Mouse (Mus musculus) limb, embryonic 15.5 days (tissue): ENCODE data around the gene Phlpp1. TPM values are rescaled to one million over a fixed set of nuclear protein-coding genes. Genes with fewer than 3 reads are reported as not detected.

Experiments
- ATAC-seq: fragments of 200-750 bp; cut with Nextera tagmentation; 2 replicates; pipeline ENCODE4 v1.8.0; 2017; ENCODE audit warnings: low read depth, moderate TSS enrichment; ENCODE audit not compliant: insufficient number of reproducible peaks, low FRiP score, low TSS enrichment
- H3K27ac ChIP-seq: fragments of 300-500 bp; sonication (generic); 2 replicates; pipeline ENCODE4 v1.5.1; 2015; ENCODE audit warnings: moderate library complexity, mild to moderate bottlenecking, inconsistent platforms
- H3K27me3 ChIP-seq: fragments of 300-500 bp; sonication (generic); 2 replicates; pipeline ENCODE4 v1.6.1; 2015; ENCODE audit warnings: inconsistent platforms
- H3K36me3 ChIP-seq: fragments of 300-500 bp; sonication (generic); 2 replicates; pipeline ENCODE4 v1.6.1; 2015; ENCODE audit warnings: inconsistent platforms
- H3K4me1 ChIP-seq: fragments of 300-500 bp; sonication (generic); 2 replicates; pipeline ENCODE4 v1.6.1; 2015; ENCODE audit warnings: inconsistent platforms
- H3K4me2 ChIP-seq: fragments of 300-500 bp; sonication (generic); 2 replicates; pipeline ENCODE4 v1.6.1; 2015; ENCODE audit warnings: mild to moderate bottlenecking, inconsistent platforms
- H3K4me3 ChIP-seq: fragments of 300-500 bp; sonication (generic); 2 replicates; pipeline ENCODE4 v1.5.1; 2015; ENCODE audit warnings: mild to moderate bottlenecking, inconsistent platforms
- H3K9ac ChIP-seq: fragments of 300-500 bp; sonication (generic); 2 replicates; pipeline ENCODE4 v1.6.1; 2015; ENCODE audit warnings: inconsistent platforms
- H3K9me3 ChIP-seq: fragments of 300-500 bp; sonication (generic); 2 replicates; pipeline ENCODE4 v1.6.1; 2016; ENCODE audit warnings: inconsistent platforms
- WGBS: fragments of 180-500 bp; shearing (Covaris S2); methylation state at CpG from one replicate; pipeline ENCODE4 v1.1.7; 2015; 5-methylcytosine and 5-hydroxymethylcytosine counted together
- polyA plus RNA-seq: library from polyadenylated mRNA; unstranded; fragments of >200 nt; fragmentation: Nextera tagmentation; extraction: Ambion mirVana; gene quantifications from 2 replicates; pipeline ENCODE4 v1.2.1, GENCODE M21; 2015

The Phlpp1 gene
- polyA plus RNA-seq, 1 experiment from 2014 or later = 4.0 TPM

GRCm38 (mm10) chr1:106346776-106347175 lies 175.2 kb downstream of the Phlpp1 start:
- H3K27ac ChIP-seq = no peak overlapping the region
- H3K9ac ChIP-seq = no peak overlapping the region
- H3K27me3 ChIP-seq = no peaks in the 10 kb centered on the region
- no peaks in the 10 kb centered on the region for H3K4me1 ChIP-seq
- no peaks in the 10 kb centered on the region for H3K9me3 ChIP-seq
- H3K4me3 ChIP-seq = no peak overlapping the region
- whole genome bisulfite sequencing = 94% methylated on average over 3 of the region's 3 CpGs
- ATAC-seq = no peak
- H3K36me3 ChIP-seq = 0 out of 2 replicates have a peak, but pooled peaks cover 19% of the 10 kb centered on the region
- no peak overlapping the region for H3K4me2 ChIP-seq

- Histone ChIP-seq H3K9me3 (no peaks in the 10 kb centered on the region), H3K27ac (no peak overlapping the region), H3K36me3 (0 out of 2 replicates have a peak, but pooled peaks cover 13% of the 10 kb centered on the region), H3K27me3 (no peaks in the 10 kb centered on the region), H3K9ac (no peak overlapping the region), H3K4me3 (no peak overlapping the region), H3K4me1 (no peaks in the 10 kb centered on the region), H3K4me2 (no peak overlapping the region)
- no peak for ATAC-seq
- 90% methylated on average over 3 of the region's 3 CpGs for WGBS
These were observed 177.6 kb downstream of the Phlpp1 start for GRCm38 (mm10) chr1:106349116-106349515.

- Histone ChIP-seq H3K9me3 (no peaks in the 10 kb centered on the region), H3K4me2 (no peak overlapping the region), H3K4me3 (no peak overlapping the region), H3K36me3 (0 out of 2 replicates have a peak, but pooled peaks cover 5% of the 10 kb centered on the region), H3K9ac (no peak overlapping the region), H3K4me1 (no peaks in the 10 kb centered on the region), H3K27ac (no peak overlapping the region), H3K27me3 (no peaks in the 10 kb centered on the region)
- ATAC-seq = no peak
- 38% methylated on average over 2 of the region's 2 CpGs for WGBS
These were observed 180.0 kb downstream of the Phlpp1 start for GRCm38 (mm10) chr1:106351512-106351911.

GRCm38 (mm10) chr1:106352801-106353511 lies 181.4 kb downstream of the Phlpp1 start:
- Histone ChIP-seq H3K9me3 (no peaks in the 10 kb centered on the region), H3K4me3 (no peak overlapping the region), H3K4me2 (no peak overlapping the region), H3K9ac (no peak overlapping the region), H3K36me3 (0 out of 2 replicates have a peak, but pooled peaks cover 3% of the 10 kb centered on the region), H3K27ac (no peak overlapping the region), H3K4me1 (no peaks in the 10 kb centered on the region), H3K27me3 (no peaks in the 10 kb centered on the region)
- ATAC-seq = no peak
- WGBS = 67% methylated on average over 2 of the region's 2 CpGs

GRCm38 (mm10) chr1:106353993-106354392 lies 182.4 kb downstream of the Phlpp1 start:
- H3K9me3 ChIP-seq = no peaks in the 10 kb centered on the region
- ATAC-seq = no peak
- no peaks in the 10 kb centered on the region for H3K27me3 ChIP-seq
- no peak overlapping the region for H3K4me2 ChIP-seq
- 77% methylated on average over 4 of the region's 4 CpGs for WGBS
- H3K4me1 ChIP-seq = no peaks in the 10 kb centered on the region
- no peak overlapping the region for H3K9ac ChIP-seq
- H3K36me3 ChIP-seq = 0 out of 2 replicates have a peak, but pooled peaks cover 2% of the 10 kb centered on the region
- H3K27ac ChIP-seq = no peak overlapping the region
- H3K4me3 ChIP-seq = no peak overlapping the region

- Histone ChIP-seq H3K9ac (no peak overlapping the region), H3K27me3 (no peaks in the 10 kb centered on the region), H3K4me1 (no peaks in the 10 kb centered on the region), H3K9me3 (no peaks in the 10 kb centered on the region), H3K4me3 (no peak overlapping the region), H3K4me2 (no peak overlapping the region), H3K27ac (no peak overlapping the region), H3K36me3 (peaks cover 4% of the 10 kb centered on the region)
- ATAC-seq = no peak
These were observed 187.9 kb downstream of the Phlpp1 start for GRCm38 (mm10) chr1:106359474-106359873.

- H3K4me2 ChIP-seq = no peak overlapping the region
- no peaks in the 10 kb centered on the region for H3K27me3 ChIP-seq
- ATAC-seq = no peak
- 69% methylated on average over 3 of the region's 3 CpGs for WGBS
- no peak overlapping the region for H3K27ac ChIP-seq
- H3K36me3 ChIP-seq = peaks cover 4% of the 10 kb centered on the region
- no peaks in the 10 kb centered on the region for H3K4me1 ChIP-seq
- no peaks in the 10 kb centered on the region for H3K9me3 ChIP-seq
- H3K4me3 ChIP-seq = no peak overlapping the region
- H3K9ac ChIP-seq = no peak overlapping the region
These were observed 191.5 kb downstream of the Phlpp1 start for GRCm38 (mm10) chr1:106362841-106363604.

- WGBS = 67% methylated on average over 3 of the region's 3 CpGs
- Histone ChIP-seq H3K9ac (no peak overlapping the region), H3K4me3 (no peak overlapping the region), H3K36me3 (peaks cover 2% of the 10 kb centered on the region), H3K27ac (no peak overlapping the region), H3K4me1 (no peaks in the 10 kb centered on the region), H3K27me3 (no peaks in the 10 kb centered on the region), H3K9me3 (no peaks in the 10 kb centered on the region), H3K4me2 (no peak overlapping the region)
- no peak for ATAC-seq
These were observed 197.8 kb downstream of the Phlpp1 start for GRCm38 (mm10) chr1:106369330-106369729.

GRCm38 (mm10) chr1:106372446-106372845 lies 200.9 kb downstream of the Phlpp1 start:
- Histone ChIP-seq H3K27me3 (no peaks in the 10 kb centered on the region), H3K9ac (no peak overlapping the region), H3K4me2 (no peak overlapping the region), H3K36me3 (peaks cover 8% of the 10 kb centered on the region; the same call in 1 of the 2 replicates), H3K9me3 (no peaks in the 10 kb centered on the region), H3K4me1 (no peaks in the 10 kb centered on the region), H3K27ac (no peak overlapping the region), H3K4me3 (no peak overlapping the region)
- WGBS = 85% methylated on average over 2 of the region's 2 CpGs
- ATAC-seq = no peak

- 95% methylated on average over 1 of the region's 1 CpGs for WGBS
These were observed 202.1 kb downstream of the Phlpp1 start for GRCm38 (mm10) chr1:106373656-106374055.

GRCm38 (mm10) chr1:106374274-106374673 lies 202.7 kb downstream of the Phlpp1 start:
- H3K9me3 ChIP-seq = no peaks in the 10 kb centered on the region
- no peaks in the 10 kb centered on the region for H3K27me3 ChIP-seq
- H3K4me2 ChIP-seq = no peak overlapping the region
- no peak overlapping the region for H3K9ac ChIP-seq
- H3K4me1 ChIP-seq = no peaks in the 10 kb centered on the region
- no peak for ATAC-seq
- H3K36me3 ChIP-seq = peaks cover 8% of the 10 kb centered on the region; the same call in 1 of the 2 replicates
- H3K27ac ChIP-seq = no peak overlapping the region
- H3K4me3 ChIP-seq = no peak overlapping the region
- 95% methylated on average over 2 of the region's 2 CpGs for WGBS

More at GRCm38 (mm10) chr1:106373656-106374055, 202.1 kb downstream of the Phlpp1 start:
- H3K4me1 ChIP-seq = no peaks in the 10 kb centered on the region
- H3K36me3 ChIP-seq = peaks cover 8% of the 10 kb centered on the region; the same call in 1 of the 2 replicates
- H3K27ac ChIP-seq = no peak overlapping the region
- H3K4me3 ChIP-seq = no peak overlapping the region
- no peaks in the 10 kb centered on the region for H3K27me3 ChIP-seq
- ATAC-seq = no peak
- H3K4me2 ChIP-seq = no peak overlapping the region
- no peaks in the 10 kb centered on the region for H3K9me3 ChIP-seq
- no peak overlapping the region for H3K9ac ChIP-seq

- 72% methylated on average over 4 of the region's 4 CpGs for WGBS
- ATAC-seq = no peak
- no peak overlapping the region for H3K4me2 ChIP-seq
These were observed 203.4 kb downstream of the Phlpp1 start for GRCm38 (mm10) chr1:106374971-106375370.

More at GRCm38 (mm10) chr1:106374971-106375370, 203.4 kb downstream of the Phlpp1 start:
- Histone ChIP-seq H3K27ac (no peak overlapping the region), H3K9me3 (no peaks in the 10 kb centered on the region), H3K9ac (no peak overlapping the region), H3K27me3 (no peaks in the 10 kb centered on the region), H3K4me1 (no peaks in the 10 kb centered on the region), H3K4me3 (no peak overlapping the region), H3K36me3 (peaks cover 8% of the 10 kb centered on the region; the same call in 1 of the 2 replicates)
